Mouse (Mus musculus): Measurements from ENCODE around the gene Rabepk. TPM values are rescaled to one million over a fixed set of nuclear protein-coding genes. Genes with fewer than 3 reads are reported as not detected.
"Not testable (repeated sequence)": the region's sequence is repeated elsewhere in the genome, so short reads cannot be mapped to it uniquely, and the experiment has no call there.

Gene Rabepk
- polyA plus RNA-seq, 1 experiment from 2014 or later, result 24.5 TPM

DNA sequence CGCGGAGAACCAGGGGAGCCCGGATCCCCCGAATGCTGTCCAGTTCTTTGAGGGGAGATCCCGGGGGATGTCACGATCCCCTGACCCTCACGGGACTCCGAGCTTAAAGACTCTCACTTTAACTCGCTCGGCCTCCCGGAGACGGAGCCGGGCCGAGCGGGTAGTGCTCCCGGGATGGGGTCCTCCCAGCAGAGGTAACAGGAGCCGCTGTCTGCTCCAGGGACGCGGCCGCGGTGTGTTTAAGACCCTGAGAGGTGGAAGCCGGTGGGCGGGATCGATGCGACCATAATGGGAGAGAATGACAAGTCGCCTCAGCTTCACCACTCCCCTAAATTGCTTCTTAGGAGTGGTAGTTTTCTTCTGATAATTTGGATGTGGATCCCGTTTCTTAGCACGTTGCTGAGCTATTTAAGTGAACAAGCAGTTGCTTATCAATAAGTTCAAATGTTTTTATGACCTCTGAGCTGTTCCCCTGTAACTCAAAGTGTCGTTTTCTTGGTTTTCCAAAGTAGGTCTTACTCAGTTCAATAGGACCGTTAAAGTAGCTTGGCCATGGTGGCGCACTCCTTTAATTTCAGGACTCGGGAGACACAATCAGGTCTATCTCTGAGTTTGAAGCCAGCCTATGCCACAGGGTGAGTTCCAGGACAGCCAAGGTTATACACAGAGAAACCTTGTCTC is 3.0 kb upstream of the Rabepk start:
- H3K27me3 ChIP-seq (replicated peaks); H3K9me3 ChIP-seq; H3K36me3 ChIP-seq (replicated peaks): not testable (repeated sequence)
- H3K4me1 ChIP-seq, result peaks cover 27% of the 10 kb centered on the region
- peak overlapping the region; percentile 85 for H3K9ac ChIP-seq
- H3K27ac ChIP-seq, result peak overlapping the region; percentile 90
- ATAC-seq (replicated peaks), result peak; percentile 63
- WGBS, result under 1% methylated on average over 31 of the region's 32 CpGs
- H3K4me2 ChIP-seq, result peak overlapping the region; percentile 68
- peak overlapping the region; percentile 74 for H3K4me3 ChIP-seq

- WGBS, result 5% methylated on average over 39 of the region's 39 CpGs
- peak overlapping the region; percentile 90 for H3K27ac ChIP-seq
- ATAC-seq (replicated peaks), result peak; percentile 98
- H3K9me3 ChIP-seq, result no peaks in the 10 kb centered on the region
- peak overlapping the region; percentile 68 for H3K4me2 ChIP-seq
- H3K27me3 ChIP-seq (replicated peaks), result no peaks in the 10 kb centered on the region
- no peaks in the 10 kb centered on the region for H3K36me3 ChIP-seq (replicated peaks)
- peaks cover 27% of the 10 kb centered on the region for H3K4me1 ChIP-seq
- peak overlapping the region; percentile 74 for H3K4me3 ChIP-seq
- peak overlapping the region; percentile 85 for H3K9ac ChIP-seq
Measured at GRCm38 (mm10) chr2:34801516-34802482, 2.1 kb upstream of the Rabepk start.

GRCm38 (mm10) chr2:34800371-34800770 is 659 bp upstream of the Rabepk start:
- no peak for ATAC-seq (replicated peaks)
- no peaks in the 10 kb centered on the region for H3K9me3 ChIP-seq
- H3K27me3 ChIP-seq (replicated peaks), result no peaks in the 10 kb centered on the region
- H3K4me2 ChIP-seq, result 0 out of 2 replicates have a peak overlapping the region, but pooled peaks have one; percentile 72
- H3K36me3 ChIP-seq (replicated peaks), result no peaks in the 10 kb centered on the region
- H3K4me3 ChIP-seq, result no peak overlapping the region
- no peak overlapping the region for H3K27ac ChIP-seq
- peaks cover 27% of the 10 kb centered on the region for H3K4me1 ChIP-seq
- WGBS, result 77% methylated on average over 7 of the region's 7 CpGs
- no peak overlapping the region for H3K9ac ChIP-seq

- WGBS, result 90% methylated on average over 7 of the region's 7 CpGs
- no peaks in the 10 kb centered on the region for H3K27me3 ChIP-seq (replicated peaks)
- no peaks in the 10 kb centered on the region for H3K9me3 ChIP-seq
- no peak for ATAC-seq (replicated peaks)
- no peak overlapping the region for H3K4me2 ChIP-seq
- no peak overlapping the region for H3K9ac ChIP-seq
- H3K36me3 ChIP-seq (replicated peaks), result no peaks in the 10 kb centered on the region
- H3K4me3 ChIP-seq, result no peak overlapping the region
- H3K27ac ChIP-seq, result no peak overlapping the region
- peaks cover 9% of the 10 kb centered on the region for H3K4me1 ChIP-seq
Measured at GRCm38 (mm10) chr2:34795426-34795825, 4.3 kb downstream of the Rabepk start.

GRCm38 (mm10) chr2:34794511-34794910 is 5.2 kb downstream of the Rabepk start:
- H3K36me3 ChIP-seq (replicated peaks), result no peaks in the 10 kb centered on the region
- H3K4me3 ChIP-seq, result no peak overlapping the region
- H3K4me2 ChIP-seq, result no peak overlapping the region
- no peaks in the 10 kb centered on the region for H3K9me3 ChIP-seq
- no peak overlapping the region for H3K9ac ChIP-seq
- peaks cover 5% of the 10 kb centered on the region; the same call in 1 of the 2 replicates for H3K4me1 ChIP-seq
- no peak for ATAC-seq (replicated peaks)
- WGBS, result 88% methylated on average over 2 of the region's 2 CpGs
- no peak overlapping the region for H3K27ac ChIP-seq
- H3K27me3 ChIP-seq (replicated peaks), result no peaks in the 10 kb centered on the region

GRCm38 (mm10) chr2:34792543-34792942 is 7.2 kb downstream of the Rabepk start:
- H3K27me3 ChIP-seq (replicated peaks); H3K27ac ChIP-seq; H3K4me2 ChIP-seq; H3K36me3 ChIP-seq (replicated peaks); H3K4me1 ChIP-seq; H3K9ac ChIP-seq; H3K9me3 ChIP-seq; H3K4me3 ChIP-seq; ATAC-seq (replicated peaks): not testable (repeated sequence)
- 89% methylated on average over 2 of the region's 2 CpGs for WGBS

- no peak for ATAC-seq (replicated peaks)
Measured at GRCm38 (mm10) chr2:34790282-34790681, 9.4 kb downstream of the Rabepk start.

DNA sequence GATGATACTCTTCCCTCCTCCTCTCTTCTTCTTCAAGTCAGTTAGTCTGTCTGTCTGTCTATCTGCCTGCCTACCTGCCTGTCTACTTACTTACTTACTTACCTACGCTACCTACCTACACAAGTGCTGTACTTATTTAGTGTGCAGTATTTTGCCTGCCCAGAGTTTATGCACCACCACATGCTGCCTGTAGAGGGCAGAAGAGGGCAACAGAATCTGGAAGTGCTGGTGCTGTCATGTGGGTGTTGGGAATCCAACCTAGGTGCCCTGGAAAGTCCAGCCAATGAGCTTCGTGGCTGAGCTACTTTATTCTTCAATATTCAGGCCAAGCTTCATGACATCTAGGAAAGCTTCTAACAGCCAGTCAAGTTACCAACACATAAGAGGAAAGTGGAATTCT is 15.6 kb downstream of the Rabepk start:
- Histone ChIP-seq H3K9me3 (no peaks in the 10 kb centered on the region), H3K4me3 (no peak overlapping the region), H3K27ac (no peak overlapping the region), H3K9ac (no peak overlapping the region), H3K4me1 (no peaks in the 10 kb centered on the region), H3K27me3 (replicated peaks) (no peaks in the 10 kb centered on the region), H3K4me2 (no peak overlapping the region), H3K36me3 (replicated peaks) (peaks cover 21% of the 10 kb centered on the region)
- ATAC-seq (replicated peaks), result no peak
- WGBS, result 65% methylated on average over 2 of the region's 2 CpGs

More at GRCm38 (mm10) chr2:34790282-34790681, 9.4 kb downstream of the Rabepk start:
- Histone ChIP-seq H3K4me3 (no peak overlapping the region), H3K9ac (no peak overlapping the region), H3K9me3 (no peaks in the 10 kb centered on the region), H3K27ac (no peak overlapping the region), H3K36me3 (replicated peaks) (peaks cover 2% of the 10 kb centered on the region; the same call in 1 of the 2 replicates), H3K4me2 (no peak overlapping the region), H3K27me3 (replicated peaks) (no peaks in the 10 kb centered on the region), H3K4me1 (no peaks in the 10 kb centered on the region)
- 94% methylated on average over 8 of the region's 8 CpGs for WGBS

DNA sequence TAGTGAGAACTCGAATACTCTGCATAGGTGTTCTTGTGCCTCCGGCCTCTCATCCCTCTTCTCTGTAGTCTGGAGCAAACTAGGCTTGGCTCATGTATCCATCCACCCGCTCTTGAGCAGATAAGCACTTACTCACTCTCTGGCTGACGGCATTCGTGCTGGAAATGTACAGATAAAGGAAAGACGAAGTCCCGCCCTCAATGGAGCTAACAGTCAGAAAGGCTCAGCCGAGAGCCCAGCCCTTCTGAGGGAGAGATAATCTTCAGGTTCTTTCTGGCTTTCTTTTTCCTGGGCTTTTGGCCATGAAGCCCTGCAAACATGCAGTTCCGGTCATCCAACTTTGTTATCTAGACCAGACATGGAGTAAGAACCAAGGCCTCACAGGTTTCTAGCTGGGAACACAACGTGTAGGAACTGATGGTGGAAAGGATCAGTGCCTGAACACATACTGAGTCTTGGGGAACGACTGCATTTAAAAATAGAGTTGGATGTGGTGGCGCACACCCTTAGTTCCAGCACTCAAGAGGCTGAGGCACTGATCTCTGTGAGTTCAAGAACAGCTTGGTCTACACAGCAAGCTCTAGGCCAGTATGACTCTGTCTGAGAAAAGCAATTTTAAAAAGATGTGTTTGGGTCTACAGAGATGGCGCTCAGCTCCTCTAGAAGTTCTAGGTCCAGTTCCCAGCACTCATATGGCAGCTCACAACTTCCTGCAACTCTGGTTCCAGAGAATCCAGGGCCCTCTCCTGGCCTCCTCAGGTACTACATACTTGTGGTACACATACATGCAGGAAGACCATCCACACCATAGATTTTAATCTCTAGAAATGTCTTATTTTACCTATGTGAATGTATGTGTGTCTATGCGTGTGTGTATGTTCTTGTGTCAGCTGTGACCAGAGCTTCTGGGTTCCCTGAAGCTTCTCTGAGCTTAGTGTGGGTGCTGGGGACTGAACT is 16.4 kb downstream of the Rabepk start:
- no peak for ATAC-seq (replicated peaks)
- H3K27me3 ChIP-seq (replicated peaks), result no peaks in the 10 kb centered on the region
- peaks cover 27% of the 10 kb centered on the region for H3K36me3 ChIP-seq (replicated peaks)
- no peak overlapping the region for H3K4me3 ChIP-seq
- peaks cover 3% of the 10 kb centered on the region; the same call in 1 of the 2 replicates for H3K4me1 ChIP-seq
- no peak overlapping the region for H3K9ac ChIP-seq
- H3K9me3 ChIP-seq, result no peaks in the 10 kb centered on the region
- H3K4me2 ChIP-seq, result no peak overlapping the region
- 94% methylated on average over 14 of the region's 14 CpGs for WGBS
- H3K27ac ChIP-seq, result no peak overlapping the region

DNA sequence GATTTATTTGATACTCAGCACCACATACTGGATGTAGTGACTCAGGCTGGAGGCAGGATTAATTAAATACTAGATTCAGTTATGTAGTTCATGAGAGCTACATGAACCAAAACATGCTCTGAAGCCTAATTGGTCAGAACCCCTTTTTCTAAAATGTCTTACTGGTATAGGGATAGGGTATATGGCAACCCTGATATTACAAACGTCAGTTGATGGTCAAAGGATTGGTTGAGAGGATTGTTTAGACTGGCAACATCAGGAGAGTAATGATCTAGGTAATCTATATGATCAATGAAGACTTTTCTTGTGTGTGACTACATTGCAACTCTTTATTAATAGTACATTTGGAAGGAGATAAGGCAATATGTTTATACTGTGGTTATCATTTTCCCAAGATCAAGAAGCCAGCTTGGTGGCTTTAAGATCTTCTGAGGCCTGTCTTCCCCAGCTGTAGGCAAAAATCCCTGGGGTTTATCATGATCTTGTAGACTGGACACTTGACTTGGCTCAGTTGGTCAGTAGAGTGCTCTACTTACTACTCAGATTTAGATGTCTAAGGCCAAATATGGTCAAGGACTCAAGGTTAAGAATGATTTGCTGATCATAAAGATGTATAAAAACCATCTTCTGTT is 22.4 kb downstream of the Rabepk start:
- Histone ChIP-seq H3K9ac (no peak overlapping the region), H3K9me3 (no peaks in the 10 kb centered on the region), H3K36me3 (replicated peaks) (peaks cover 45% of the 10 kb centered on the region), H3K4me2 (peak overlapping the region; percentile 20), H3K4me3 (no peak overlapping the region), H3K4me1 (peaks cover 57% of the 10 kb centered on the region), H3K27ac (no peak overlapping the region), H3K27me3 (replicated peaks) (no peaks in the 10 kb centered on the region)
- WGBS, result 76% methylated on average over 1 of the region's 1 CpGs
- ATAC-seq (replicated peaks), result no peak

DNA sequence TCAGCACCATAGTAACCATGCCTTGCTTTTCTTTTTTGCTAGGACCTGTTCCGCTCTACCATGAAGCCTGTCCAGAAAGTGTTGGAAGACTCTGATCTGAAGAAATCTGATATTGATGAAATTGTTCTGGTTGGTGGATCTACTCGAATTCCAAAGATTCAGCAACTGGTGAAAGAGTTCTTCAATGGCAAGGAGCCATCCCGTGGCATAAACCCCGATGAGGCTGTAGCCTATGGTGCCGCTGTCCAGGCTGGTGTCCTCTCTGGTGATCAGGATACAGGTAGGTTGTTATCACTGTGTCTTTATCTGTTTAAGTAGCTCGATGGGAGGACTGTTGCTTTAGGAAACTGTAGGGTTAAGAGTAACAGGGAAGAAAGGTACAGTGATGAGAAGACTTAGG is 25.2 kb downstream of the Rabepk start:
- WGBS, result 93% methylated on average over 6 of the region's 6 CpGs
- H3K9me3 ChIP-seq, result no peaks in the 10 kb centered on the region
- H3K27ac ChIP-seq, result no peak overlapping the region
- no peak overlapping the region for H3K4me3 ChIP-seq
- no peaks in the 10 kb centered on the region for H3K27me3 ChIP-seq (replicated peaks)
- peaks cover 67% of the 10 kb centered on the region for H3K4me1 ChIP-seq
- peaks cover 44% of the 10 kb centered on the region for H3K36me3 ChIP-seq (replicated peaks)
- no peak overlapping the region for H3K9ac ChIP-seq
- H3K4me2 ChIP-seq, result peak overlapping the region; percentile 70
- ATAC-seq (replicated peaks), result no peak

All from midbrain, embryonic 15.5 days (tissue).